Mouse (Mus musculus) kidney, postnatal 10 days (tissue): ENCODE data around the gene Tmed8.
"Not testable (repeated sequence)": the region's sequence is repeated elsewhere in the genome, so short reads cannot be mapped to it uniquely, and the experiment has no call there.

ENCODE experiments used
- DNase-seq: peaks from one replicate; pipeline ENCODE4 v3.0.0; 2021; ENCODE audit warnings: mixed read lengths

Tmed8 gene

GRCm38 (mm10) chr12:87158099-87158498 is 42.2 kb downstream of the Tmed8 start:
- no peak for DNase-seq

GRCm38 (mm10) chr12:87157361-87157760 is 42.9 kb downstream of the Tmed8 start:
- peak; percentile 71 for DNase-seq

- not testable (repeated sequence) for DNase-seq
These were observed 45.8 kb downstream of the Tmed8 start for GRCm38 (mm10) chr12:87154448-87154847.

- DNase-seq: no peak
These were observed 50.8 kb downstream of the Tmed8 start for GRCm38 (mm10) chr12:87149471-87149870.

- DNase-seq: peak; percentile 65
These were observed 52.1 kb downstream of the Tmed8 start for GRCm38 (mm10) chr12:87148136-87148535.

- DNase-seq: peak; percentile 95
These were observed 52.7 kb downstream of the Tmed8 start, which contains the start of gene Pomt2 for GRCm38 (mm10) chr12:87147395-87148089. TSS of gene Pomt2 (minus strand) at chr12:87147968.

GRCm38 (mm10) chr12:87146966-87147365 is 53.3 kb downstream of the Tmed8 start, which contains the start of gene Gstz1:
TSS of gene Gstz1 (plus strand) at chr12:87147165.
- DNase-seq: peak; percentile 93

- no peak for DNase-seq
These were observed 58.1 kb downstream of the Tmed8 start for GRCm38 (mm10) chr12:87142156-87142555.

GRCm38 (mm10) chr12:87138768-87139167 is 61.5 kb downstream of the Tmed8 start:
- no peak for DNase-seq

- DNase-seq: no peak
These were observed 61.9 kb downstream of the Tmed8 start for GRCm38 (mm10) chr12:87138342-87138701.

GRCm38 (mm10) chr12:87137439-87138341 is 62.6 kb downstream of the Tmed8 start:
- DNase-seq: no peak

GRCm38 (mm10) chr12:87132784-87133183 is 67.5 kb downstream of the Tmed8 start:
- DNase-seq: no peak

GRCm38 (mm10) chr12:87132210-87132609 is 68.0 kb downstream of the Tmed8 start:
- no peak for DNase-seq

- DNase-seq: peak; percentile 61
These were observed 68.6 kb downstream of the Tmed8 start for GRCm38 (mm10) chr12:87131619-87132018.

- peak; percentile 47 for DNase-seq
These were observed 69.1 kb downstream of the Tmed8 start for GRCm38 (mm10) chr12:87131181-87131580.

- no peak for DNase-seq
These were observed 70.0 kb downstream of the Tmed8 start for GRCm38 (mm10) chr12:87130224-87130623.

GRCm38 (mm10) chr12:87127256-87127655 is 73.0 kb downstream of the Tmed8 start:
- no peak for DNase-seq

GRCm38 (mm10) chr12:87121918-87122589 is 78.2 kb downstream of the Tmed8 start:
- no peak for DNase-seq
